Mouse (Mus musculus): ENCODE measurements around the gene Cacng4. TPM values are rescaled to one million over a fixed set of nuclear protein-coding genes. Genes with fewer than 3 reads are reported as not detected.

Cacng4 gene
- polyA plus RNA-seq, 1 experiment from 2014 or later: 30.0 TPM

- Histone ChIP-seq H3K27me3 (ENCODE audit: control insufficient read depth, insufficient read depth, low read length) (no peaks in the 10 kb centered on the region), H3K4me1 (ENCODE audit: control insufficient read depth, insufficient read depth, low read length) (no peaks in the 10 kb centered on the region), H3K9ac (ENCODE audit: low read length) (no peak overlapping the region), H3K4me3 (ENCODE audit: low read depth, low read length) (no peak overlapping the region), H3K27ac (ENCODE audit: low read depth, low read length) (no peak overlapping the region), H3K36me3 (ENCODE audit: control insufficient read depth, insufficient read depth, low read length) (no peaks in the 10 kb centered on the region), H3K4me2 (ENCODE audit: low read depth) (no peak overlapping the region), H3K9me3 (ENCODE audit: control insufficient read depth, low read length) (no peaks in the 10 kb centered on the region)
- ATAC-seq (ENCODE audit: insufficient read depth, low FRiP score, low TSS enrichment) (no peak), DNase-seq (ENCODE audit: low spot score) (no peak)
- WGBS: 88% methylated on average over 9 of the region's 9 CpGs
These were observed 73.9 kb downstream of the Cacng4 start for GRCm38 (mm10) chr11:107720264-107721021.

- H3K27me3 ChIP-seq (ENCODE audit: control insufficient read depth, insufficient read depth, low read length): no peaks in the 10 kb centered on the region
- ATAC-seq (ENCODE audit: insufficient read depth, low FRiP score, low TSS enrichment): no peak
- H3K27ac ChIP-seq (ENCODE audit: low read depth, low read length): no peak within 1 kb of the TSS
- H3K9me3 ChIP-seq (ENCODE audit: control insufficient read depth, low read length): no peaks in the 10 kb centered on the region
- 83% methylated on average over 16 of the region's 16 CpGs for WGBS
- no peak within 1 kb of the TSS for H3K9ac ChIP-seq (ENCODE audit: low read length)
- H3K4me2 ChIP-seq (ENCODE audit: low read depth): no peak within 1 kb of the TSS
- H3K4me1 ChIP-seq (ENCODE audit: control insufficient read depth, insufficient read depth, low read length): no peaks in the 10 kb centered on the region
- H3K4me3 ChIP-seq (ENCODE audit: low read depth, low read length): no peak within 1 kb of the TSS
- no peak for DNase-seq (ENCODE audit: low spot score)
- no peaks in the 10 kb centered on the region for H3K36me3 ChIP-seq (ENCODE audit: control insufficient read depth, insufficient read depth, low read length)
These were observed 77.9 kb downstream of the Cacng4 start, which contains the start of gene Cacng1 for GRCm38 (mm10) chr11:107716332-107716938. TSS of gene Cacng1 (minus strand) at chr11:107716522.

- Histone ChIP-seq H3K27ac (ENCODE audit: low read depth, low read length) (no peak overlapping the region), H3K36me3 (ENCODE audit: control insufficient read depth, insufficient read depth, low read length) (no peaks in the 10 kb centered on the region)
These were observed 80.0 kb downstream of the Cacng4 start for GRCm38 (mm10) chr11:107714368-107714767.

DNA sequence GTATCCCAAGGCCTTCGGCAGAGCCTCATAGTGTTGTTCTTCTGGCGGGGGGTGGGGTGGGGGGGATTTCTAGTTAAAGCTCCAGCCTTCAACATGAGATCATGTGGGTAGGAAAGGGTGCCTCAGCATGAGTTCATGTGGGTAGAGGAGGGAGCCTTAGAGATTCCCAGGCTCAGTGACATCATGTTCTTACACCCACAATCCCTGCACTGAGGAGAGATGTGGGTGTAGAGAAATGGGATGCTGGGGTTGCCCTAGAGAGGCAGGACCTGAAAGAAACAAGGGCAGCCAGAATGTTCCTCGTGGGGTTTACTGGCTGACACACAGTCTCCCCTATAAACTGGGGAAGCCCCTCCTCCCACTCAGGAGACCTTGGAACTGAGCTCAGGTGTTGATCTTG, 84.0 kb downstream of the Cacng4 start:
- Histone ChIP-seq H3K4me3 (ENCODE audit: low read depth, low read length) (no peak overlapping the region), H3K27me3 (ENCODE audit: control insufficient read depth, insufficient read depth, low read length) (no peaks in the 10 kb centered on the region), H3K9me3 (ENCODE audit: control insufficient read depth, low read length) (no peaks in the 10 kb centered on the region), H3K4me1 (ENCODE audit: control insufficient read depth, insufficient read depth, low read length) (0 out of 2 replicates have a peak, but pooled peaks cover 3% of the 10 kb centered on the region), H3K27ac (ENCODE audit: low read depth, low read length) (no peak overlapping the region), H3K9ac (ENCODE audit: low read length) (no peak overlapping the region), H3K36me3 (ENCODE audit: control insufficient read depth, insufficient read depth, low read length) (no peaks in the 10 kb centered on the region), H3K4me2 (ENCODE audit: low read depth) (no peak overlapping the region)
- DNase-seq (ENCODE audit: low spot score): no peak
- WGBS: 72% methylated on average over 3 of the region's 3 CpGs
- ATAC-seq (ENCODE audit: insufficient read depth, low FRiP score, low TSS enrichment): no peak

More at GRCm38 (mm10) chr11:107714368-107714767, 80.0 kb downstream of the Cacng4 start:
- 81% methylated on average over 7 of the region's 7 CpGs for WGBS
- no peaks in the 10 kb centered on the region for H3K9me3 ChIP-seq (ENCODE audit: control insufficient read depth, low read length)
- no peak overlapping the region for H3K4me2 ChIP-seq (ENCODE audit: low read depth)
- H3K9ac ChIP-seq (ENCODE audit: low read length): no peak overlapping the region
- H3K4me1 ChIP-seq (ENCODE audit: control insufficient read depth, insufficient read depth, low read length): no peaks in the 10 kb centered on the region
- DNase-seq (ENCODE audit: low spot score) (no peak), ATAC-seq (ENCODE audit: insufficient read depth, low FRiP score, low TSS enrichment) (no peak)
- no peaks in the 10 kb centered on the region for H3K27me3 ChIP-seq (ENCODE audit: control insufficient read depth, insufficient read depth, low read length)
- H3K4me3 ChIP-seq (ENCODE audit: low read depth, low read length): no peak overlapping the region

DNA sequence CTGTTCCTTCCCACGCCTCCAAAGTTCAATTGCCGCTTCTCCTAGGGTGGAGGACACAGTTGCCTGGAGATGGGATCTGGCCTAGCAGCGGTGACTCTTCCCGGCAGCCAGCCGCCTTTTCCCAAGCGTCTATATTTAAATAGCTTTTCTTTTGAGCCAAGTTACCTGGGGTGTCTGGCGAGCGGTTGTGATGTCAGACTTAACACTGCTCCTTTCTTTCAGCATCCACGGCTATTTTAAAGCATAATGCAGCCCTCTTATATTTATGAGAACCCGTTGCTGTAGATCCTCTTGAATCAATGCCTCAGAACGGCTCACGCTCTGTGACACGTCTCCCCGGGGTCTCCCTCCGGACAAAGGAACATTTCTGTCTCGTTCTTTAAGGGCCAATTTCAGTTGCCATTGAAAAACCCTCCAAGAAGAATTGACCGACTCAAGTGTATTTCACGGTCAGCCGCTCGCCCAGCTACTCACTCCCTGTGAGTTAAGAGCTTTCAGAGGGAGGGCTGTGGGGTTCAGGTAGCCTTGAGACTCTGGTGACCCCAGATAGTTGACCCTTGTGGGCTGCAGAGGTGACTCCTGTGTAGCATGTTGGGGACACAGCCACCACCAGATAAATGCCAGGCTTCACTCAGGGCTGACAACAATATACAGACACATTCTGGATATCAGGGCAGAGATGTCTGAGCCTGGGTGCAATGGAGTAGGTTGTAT, 86.3 kb downstream of the Cacng4 start:
- WGBS: 35% methylated on average over 20 of the region's 20 CpGs
- no peaks in the 10 kb centered on the region for H3K27me3 ChIP-seq (ENCODE audit: control insufficient read depth, insufficient read depth, low read length)
- H3K27ac ChIP-seq (ENCODE audit: low read depth, low read length): peak overlapping the region; percentile 47; the same call in 1 of the 2 replicates
- no peak overlapping the region for H3K4me2 ChIP-seq (ENCODE audit: low read depth)
- H3K4me1 ChIP-seq (ENCODE audit: control insufficient read depth, insufficient read depth, low read length): peaks cover 6% of the 10 kb centered on the region; the same call in 1 of the 2 replicates
- H3K9me3 ChIP-seq (ENCODE audit: control insufficient read depth, low read length): no peaks in the 10 kb centered on the region
- H3K4me3 ChIP-seq (ENCODE audit: low read depth, low read length): no peak overlapping the region
- no peak overlapping the region for H3K9ac ChIP-seq (ENCODE audit: low read length)
- peak; percentile 74 for ATAC-seq (ENCODE audit: insufficient read depth, low FRiP score, low TSS enrichment)
- no peaks in the 10 kb centered on the region for H3K36me3 ChIP-seq (ENCODE audit: control insufficient read depth, insufficient read depth, low read length)
- DNase-seq (ENCODE audit: low spot score): peak; percentile 64

- H3K27ac ChIP-seq (ENCODE audit: low read depth, low read length): no peak overlapping the region
- no peak overlapping the region for H3K4me2 ChIP-seq (ENCODE audit: low read depth)
- H3K27me3 ChIP-seq (ENCODE audit: control insufficient read depth, insufficient read depth, low read length): no peaks in the 10 kb centered on the region
- H3K9ac ChIP-seq (ENCODE audit: low read length): no peak overlapping the region
- no peak overlapping the region for H3K4me3 ChIP-seq (ENCODE audit: low read depth, low read length)
- no peak for DNase-seq (ENCODE audit: low spot score)
- H3K36me3 ChIP-seq (ENCODE audit: control insufficient read depth, insufficient read depth, low read length): no peaks in the 10 kb centered on the region
- peaks cover 6% of the 10 kb centered on the region; the same call in 1 of the 2 replicates for H3K4me1 ChIP-seq (ENCODE audit: control insufficient read depth, insufficient read depth, low read length)
- no peaks in the 10 kb centered on the region for H3K9me3 ChIP-seq (ENCODE audit: control insufficient read depth, low read length)
- 77% methylated on average over 11 of the region's 11 CpGs for WGBS
- no peak for ATAC-seq (ENCODE audit: insufficient read depth, low FRiP score, low TSS enrichment)
These were observed 88.8 kb downstream of the Cacng4 start for GRCm38 (mm10) chr11:107705476-107706074.

GRCm38 (mm10) chr11:107705060-107705459, 89.3 kb downstream of the Cacng4 start:
- ATAC-seq (ENCODE audit: insufficient read depth, low FRiP score, low TSS enrichment) (no peak), DNase-seq (ENCODE audit: low spot score) (no peak)
- no peaks in the 10 kb centered on the region for H3K27me3 ChIP-seq (ENCODE audit: control insufficient read depth, insufficient read depth, low read length)
- no peaks in the 10 kb centered on the region for H3K36me3 ChIP-seq (ENCODE audit: control insufficient read depth, insufficient read depth, low read length)
- no peaks in the 10 kb centered on the region for H3K9me3 ChIP-seq (ENCODE audit: control insufficient read depth, low read length)
- H3K4me2 ChIP-seq (ENCODE audit: low read depth): no peak overlapping the region
- H3K9ac ChIP-seq (ENCODE audit: low read length): no peak overlapping the region
- H3K27ac ChIP-seq (ENCODE audit: low read depth, low read length): no peak overlapping the region
- 80% methylated on average over 6 of the region's 6 CpGs for WGBS
- no peak overlapping the region for H3K4me3 ChIP-seq (ENCODE audit: low read depth, low read length)
- H3K4me1 ChIP-seq (ENCODE audit: control insufficient read depth, insufficient read depth, low read length): peaks cover 6% of the 10 kb centered on the region; the same call in 1 of the 2 replicates

- no peak overlapping the region for H3K4me2 ChIP-seq (ENCODE audit: low read depth)
- no peak overlapping the region for H3K4me3 ChIP-seq (ENCODE audit: low read depth, low read length)
- H3K9me3 ChIP-seq (ENCODE audit: control insufficient read depth, low read length): no peaks in the 10 kb centered on the region
- H3K4me1 ChIP-seq (ENCODE audit: control insufficient read depth, insufficient read depth, low read length): peaks cover 6% of the 10 kb centered on the region; the same call in 1 of the 2 replicates
- no peaks in the 10 kb centered on the region for H3K36me3 ChIP-seq (ENCODE audit: control insufficient read depth, insufficient read depth, low read length)
- H3K27ac ChIP-seq (ENCODE audit: low read depth, low read length): no peak overlapping the region
- no peak overlapping the region for H3K9ac ChIP-seq (ENCODE audit: low read length)
- ATAC-seq (ENCODE audit: insufficient read depth, low FRiP score, low TSS enrichment) (no peak), DNase-seq (ENCODE audit: low spot score) (no peak)
- no peaks in the 10 kb centered on the region for H3K27me3 ChIP-seq (ENCODE audit: control insufficient read depth, insufficient read depth, low read length)
- 52% methylated on average over 27 of the region's 27 CpGs for WGBS
These were observed 90.9 kb downstream of the Cacng4 start for GRCm38 (mm10) chr11:107703272-107704134.
